8 mouse cellular contexts compared by ENCODE assay signal in genomic region chr16:49803932-49804461, GRCm38 (mm10). TPM values are rescaled to one million over a fixed set of nuclear protein-coding genes. Genes with fewer than 3 reads are reported as not detected.
DNase-seq lines count a peak whose midpoint lies in the region; ATAC-seq and TF ChIP-seq lines count a peak whose summit lies in the region.

No protein-coding gene starts in this region.

- no peak for TF ChIP-seq POLR2A in brain, embryonic 14.5 days (IDR thresholded peaks at IDR 0.05; ENCODE audit: borderline replicate concordance, extremely low read depth, insufficient read depth, insufficient read length, poor library complexity, severe bottlenecking)

- 4% methylated on average over 12 of the region's 12 CpGs for WGBS in heart, embryonic 15.5 days
- 2% methylated on average over 12 of the region's 12 CpGs for WGBS in midbrain, embryonic 10.5 days

- peak; percentile 23 for DNase-seq in adrenal gland, postnatal 14 days
- no peak for DNase-seq in adrenal gland, adult 8-10 months
- peak; percentile 88 for DNase-seq in brain, embryonic 14.5 days (ENCODE audit: low read depth)
- peak; percentile 44 for DNase-seq in kidney, postnatal 14 days
- DNase-seq in midbrain, embryonic 10.5 days (ENCODE audit: low spot score): peak; percentile 34
- DNase-seq in left cerebral cortex, adult 18-20 months (ENCODE audit: low spot score in 2 of 2): no peak

- no peak for TF ChIP-seq CTCF in brain, embryonic 14.5 days (IDR thresholded peaks at IDR 0.05; ENCODE audit: borderline replicate concordance, extremely low read depth, insufficient read depth, insufficient read length)

- peak overlapping the region; percentile 12; the same call in 1 of the 2 replicates for H3K27ac ChIP-seq in heart, embryonic 15.5 days
- H3K27ac ChIP-seq in midbrain, embryonic 10.5 days (replicated peaks): peak overlapping the region; percentile 76

- H3K27me3 ChIP-seq in heart, embryonic 15.5 days: no peaks in the 10 kb centered on the region
- 0 out of 2 replicates have a peak, but pooled peaks cover 6% of the 10 kb centered on the region for H3K27me3 ChIP-seq in midbrain, embryonic 10.5 days (ENCODE audit: low read depth, poor library complexity, severe bottlenecking)

- H3K4me2 ChIP-seq in heart, embryonic 15.5 days: peak overlapping the region; percentile 66

- H3K4me3 ChIP-seq in heart, embryonic 15.5 days: peak overlapping the region; percentile 39
- peak overlapping the region; percentile 50 for H3K4me3 ChIP-seq in midbrain, embryonic 10.5 days

- H3K4me1 ChIP-seq in heart, embryonic 15.5 days (replicated peaks): peaks cover 8% of the 10 kb centered on the region
- peaks cover 18% of the 10 kb centered on the region for H3K4me1 ChIP-seq in midbrain, embryonic 10.5 days

- no peak for ATAC-seq in heart, embryonic 15.5 days (replicated peaks; ENCODE audit: insufficient number of reproducible peaks, insufficient read depth, low FRiP score, low read depth)
- ATAC-seq in erythroid progenitor cell, adult 5-6 weeks (replicated peaks; ENCODE audit: low FRiP score, poor library complexity, severe bottlenecking): no peak

- peak overlapping the region; percentile 26; the same call in 1 of the 2 replicates for H3K9ac ChIP-seq in heart, embryonic 15.5 days

- H3K36me3 ChIP-seq in heart, embryonic 15.5 days: no peaks in the 10 kb centered on the region
- no peaks in the 10 kb centered on the region for H3K36me3 ChIP-seq in midbrain, embryonic 10.5 days

- no peaks in the 10 kb centered on the region for H3K9me3 ChIP-seq in heart, embryonic 15.5 days (replicated peaks)
- no peaks in the 10 kb centered on the region for H3K9me3 ChIP-seq in midbrain, embryonic 10.5 days (replicated peaks)

RNA-seq across cellular contexts. Expression of gene Cd47, which starts 3.7 kb away (rescaled TPM):
- 126 and 128 TPM in 2 replicates for total RNA-seq in adrenal gland, postnatal 14 days (2021)
- total RNA-seq in adrenal gland, adult 8-10 months (2022): 100 to 1,000 TPM; 124 to 201 (median 165) TPM
- 49.4 and 58.5 TPM in 2 replicates for polyA plus RNA-seq in brain, embryonic 14.5 days (2012; rRNA removed)
- polyA plus RNA-seq in heart, embryonic 15.5 days (2015; fragmentation: Nextera tagmentation; extraction: Ambion mirVana): 66.8 and 77.7 TPM in 2 replicates
- 38.4 and 46.3 TPM in 2 replicates for polyA plus RNA-seq in midbrain, embryonic 10.5 days (2016; fragmentation: Nextera tagmentation; extraction: Ambion mirVana)
- 742 and 874 TPM in 2 replicates for total RNA-seq in erythroid progenitor cell, adult 5-6 weeks (2015; ENCODE audit: low replicate concordance)
- total RNA-seq in erythroid progenitor cell, adult 5-6 weeks (2017; ENCODE audit: low replicate concordance): 624 and 761 TPM in 2 replicates
- 100 to 1,000 TPM; 215 to 235 TPM for total RNA-seq in left cerebral cortex, adult 18-20 months (2021)

Comparison
In these comparisons a context has a peak if more than half of its experiments do, and no peak if none do; other contexts are left out.
1. DNase-seq: peak in adrenal gland, postnatal 14 days (single experiment), brain, embryonic 14.5 days (single experiment), kidney, postnatal 14 days (single experiment) and midbrain, embryonic 10.5 days (single experiment); none in adrenal gland, adult 8-10 months (single experiment) and left cerebral cortex, adult 18-20 months (0 of 2).